Mouse (Mus musculus): ENCODE data around the gene Sirt2. TPM values are rescaled to one million over a fixed set of nuclear protein-coding genes. Genes with fewer than 3 reads are reported as not detected.
A peak's percentile ranks its signal among the peaks of the same experiment; 100 is the strongest.

The Sirt2 gene
- polyA plus RNA-seq, 1 experiment from 2014 or later: 77.0 TPM

DNA sequence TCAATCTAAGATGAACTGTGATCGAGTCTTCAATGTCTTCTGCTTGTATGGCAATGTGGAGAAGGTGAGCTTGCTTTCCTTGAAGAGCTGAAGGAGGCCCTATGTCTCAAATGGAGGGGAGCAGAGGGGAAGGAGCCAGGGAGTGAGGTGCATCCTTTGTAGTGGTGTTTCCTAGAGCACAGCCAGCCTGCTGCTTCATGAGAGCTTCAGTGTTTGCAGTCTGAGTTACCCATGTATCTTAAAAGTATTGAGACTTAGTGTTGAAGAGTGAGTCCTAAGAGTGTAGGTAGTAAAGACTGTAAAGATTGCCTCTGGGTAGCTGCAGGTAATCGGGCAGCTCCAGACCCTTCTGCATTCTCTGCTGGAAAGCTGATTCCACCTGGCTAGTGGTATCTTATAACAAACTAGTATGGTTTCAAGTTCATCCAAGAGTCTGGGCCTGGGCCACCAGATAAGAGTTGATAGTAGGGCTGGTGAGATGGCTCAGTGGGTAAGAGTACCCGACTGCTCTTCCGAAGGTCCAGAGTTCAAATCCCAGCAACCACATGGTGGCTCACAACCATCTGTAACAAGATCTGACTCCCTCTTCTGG lies 52.4 kb downstream of the Sirt2 start:
- Histone ChIP-seq H3K36me3 (ENCODE audit: control insufficient read depth, insufficient read depth, low read length) (peaks cover 64% of the 10 kb centered on the region), H3K4me2 (ENCODE audit: low read depth) (no peak overlapping the region), H3K27ac (ENCODE audit: low read depth, low read length) (no peak overlapping the region), H3K4me1 (ENCODE audit: control insufficient read depth, insufficient read depth, low read length) (peaks cover 26% of the 10 kb centered on the region), H3K9me3 (ENCODE audit: control insufficient read depth, low read length) (no peaks in the 10 kb centered on the region), H3K4me3 (ENCODE audit: low read depth, low read length) (no peak overlapping the region), H3K9ac (ENCODE audit: low read length) (no peak overlapping the region), H3K27me3 (ENCODE audit: control insufficient read depth, insufficient read depth, low read length) (no peaks in the 10 kb centered on the region)
- no peak for ATAC-seq (ENCODE audit: insufficient read depth, low FRiP score, low TSS enrichment)
- no peak for DNase-seq (ENCODE audit: low spot score)
- 91% methylated on average over 4 of the region's 4 CpGs for WGBS

DNA sequence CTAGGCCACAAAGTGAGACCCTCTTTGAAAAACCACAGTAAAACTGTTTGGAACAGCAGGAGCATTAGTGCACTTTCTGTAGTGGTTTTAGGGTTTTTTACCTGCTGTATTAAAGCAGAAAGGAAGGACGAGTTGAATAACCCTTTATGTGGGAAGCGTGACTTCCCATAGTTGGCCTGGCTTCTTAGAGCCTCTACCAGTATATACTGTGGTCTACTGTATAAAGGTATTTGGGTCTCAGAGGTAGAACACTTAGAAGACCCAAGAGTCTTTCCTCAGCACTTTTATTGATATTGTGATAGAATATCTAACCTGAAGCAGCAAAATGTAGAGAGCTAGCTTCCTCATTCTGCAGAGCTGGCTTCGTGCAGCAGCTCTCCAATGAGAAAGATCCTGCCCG lies 53.0 kb downstream of the Sirt2 start:
- ATAC-seq (ENCODE audit: insufficient read depth, low FRiP score, low TSS enrichment) (no peak), DNase-seq (ENCODE audit: low spot score) (no peak)
- Histone ChIP-seq H3K36me3 (ENCODE audit: control insufficient read depth, insufficient read depth, low read length) (peaks cover 61% of the 10 kb centered on the region), H3K4me2 (ENCODE audit: low read depth) (no peak overlapping the region), H3K27me3 (ENCODE audit: control insufficient read depth, insufficient read depth, low read length) (no peaks in the 10 kb centered on the region), H3K27ac (ENCODE audit: low read depth, low read length) (peak overlapping the region; percentile 75; the same call in 1 of the 2 replicates), H3K4me1 (ENCODE audit: control insufficient read depth, insufficient read depth, low read length) (peaks cover 26% of the 10 kb centered on the region), H3K9me3 (ENCODE audit: control insufficient read depth, low read length) (no peaks in the 10 kb centered on the region), H3K4me3 (ENCODE audit: low read depth, low read length) (no peak overlapping the region), H3K9ac (ENCODE audit: low read length) (no peak overlapping the region)
- 90% methylated on average over 4 of the region's 4 CpGs for WGBS

DNA sequence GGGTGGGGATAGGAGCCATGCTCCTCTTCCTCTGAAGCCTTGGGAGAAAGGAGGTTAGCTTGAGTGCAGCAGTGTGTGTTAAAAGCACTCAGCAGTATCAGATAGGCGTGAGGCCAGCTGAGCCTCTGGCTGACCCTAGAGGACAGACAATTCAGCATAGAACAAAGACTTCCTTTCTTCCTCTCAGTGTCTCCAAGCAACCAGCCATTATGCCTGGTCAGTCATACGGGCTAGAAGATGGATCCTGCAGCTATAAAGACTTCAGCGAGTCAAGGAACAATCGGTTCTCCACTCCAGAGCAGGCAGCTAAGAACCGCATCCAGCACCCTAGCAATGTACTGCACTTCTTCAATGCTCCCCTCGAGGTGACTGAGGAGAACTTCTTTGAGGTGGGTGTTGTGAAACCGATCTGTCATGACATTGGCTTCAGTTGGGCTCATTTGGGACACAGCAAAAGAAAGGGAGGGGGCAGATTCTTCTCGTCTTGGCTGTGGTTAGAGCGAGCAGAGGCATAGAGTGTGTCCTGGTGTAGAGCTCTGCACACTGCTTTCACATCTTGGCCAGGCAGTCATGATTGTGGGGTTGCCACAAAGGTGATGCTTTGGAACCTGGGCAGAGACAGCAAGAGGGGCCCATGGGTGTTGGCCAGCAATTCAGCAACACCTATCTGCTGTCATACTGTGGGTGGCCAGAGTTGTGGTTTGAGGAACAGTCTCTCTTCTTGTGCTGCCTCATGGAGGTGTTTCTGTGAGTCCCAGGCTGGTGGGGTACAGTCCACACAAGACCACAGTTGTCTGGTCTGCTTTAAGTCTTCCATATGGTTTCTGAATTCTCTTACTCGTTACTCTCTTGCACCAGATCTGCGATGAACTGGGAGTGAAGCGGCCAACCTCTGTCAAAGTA lies 54.1 kb downstream of the Sirt2 start:
- Histone ChIP-seq H3K9ac (ENCODE audit: low read length) (no peak overlapping the region), H3K4me2 (ENCODE audit: low read depth) (0 out of 2 replicates have a peak overlapping the region, but pooled peaks have one; percentile 14), H3K4me1 (ENCODE audit: control insufficient read depth, insufficient read depth, low read length) (peaks cover 26% of the 10 kb centered on the region), H3K27ac (ENCODE audit: low read depth, low read length) (peak overlapping the region; percentile 75), H3K27me3 (ENCODE audit: control insufficient read depth, insufficient read depth, low read length) (no peaks in the 10 kb centered on the region), H3K36me3 (ENCODE audit: control insufficient read depth, insufficient read depth, low read length) (peaks cover 51% of the 10 kb centered on the region), H3K9me3 (ENCODE audit: control insufficient read depth, low read length) (no peaks in the 10 kb centered on the region), H3K4me3 (ENCODE audit: low read depth, low read length) (0 out of 2 replicates have a peak overlapping the region, but pooled peaks have one; percentile 1)
- WGBS: 49% methylated on average over 12 of the region's 12 CpGs
- peak; percentile 35 for ATAC-seq (ENCODE audit: insufficient read depth, low FRiP score, low TSS enrichment)
- DNase-seq (ENCODE audit: low spot score): peak; percentile 63

DNA sequence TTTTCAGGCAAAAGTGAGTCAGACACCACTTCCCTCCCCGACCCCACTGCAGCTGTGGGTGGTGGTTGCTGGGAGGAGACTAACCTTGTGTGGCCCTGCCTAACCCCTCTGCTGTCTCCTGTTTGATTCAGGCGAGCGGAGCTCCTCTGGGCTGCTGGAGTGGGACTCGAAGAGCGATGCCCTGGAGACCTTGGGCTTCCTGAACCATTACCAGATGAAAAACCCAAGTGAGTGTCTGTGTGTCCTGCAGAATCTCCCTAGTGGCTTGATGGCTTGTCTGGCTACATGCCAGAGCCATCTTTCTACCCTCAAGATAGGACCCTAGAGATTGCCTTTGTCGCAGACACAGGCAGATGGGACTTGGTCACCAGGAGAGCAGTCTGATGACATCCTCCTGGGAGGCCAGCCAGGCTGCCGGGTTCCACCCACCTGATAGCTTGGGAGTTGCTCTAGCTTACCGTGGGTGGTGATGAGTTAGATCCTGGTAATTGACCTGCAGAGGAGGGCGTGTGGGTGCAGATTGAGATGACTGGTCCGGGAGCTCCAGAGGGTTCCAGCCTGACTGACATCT lies 54.8 kb downstream of the Sirt2 start:
- Histone ChIP-seq H3K9ac (ENCODE audit: low read length) (no peak overlapping the region), H3K4me2 (ENCODE audit: low read depth) (no peak overlapping the region), H3K9me3 (ENCODE audit: control insufficient read depth, low read length) (no peaks in the 10 kb centered on the region), H3K36me3 (ENCODE audit: control insufficient read depth, insufficient read depth, low read length) (peaks cover 43% of the 10 kb centered on the region), H3K27ac (ENCODE audit: low read depth, low read length) (peak overlapping the region; percentile 75), H3K27me3 (ENCODE audit: control insufficient read depth, insufficient read depth, low read length) (no peaks in the 10 kb centered on the region), H3K4me1 (ENCODE audit: control insufficient read depth, insufficient read depth, low read length) (peaks cover 25% of the 10 kb centered on the region), H3K4me3 (ENCODE audit: low read depth, low read length) (no peak overlapping the region)
- 68% methylated on average over 10 of the region's 10 CpGs for WGBS
- ATAC-seq (ENCODE audit: insufficient read depth, low FRiP score, low TSS enrichment) (no peak), DNase-seq (ENCODE audit: low spot score) (no peak)

DNA sequence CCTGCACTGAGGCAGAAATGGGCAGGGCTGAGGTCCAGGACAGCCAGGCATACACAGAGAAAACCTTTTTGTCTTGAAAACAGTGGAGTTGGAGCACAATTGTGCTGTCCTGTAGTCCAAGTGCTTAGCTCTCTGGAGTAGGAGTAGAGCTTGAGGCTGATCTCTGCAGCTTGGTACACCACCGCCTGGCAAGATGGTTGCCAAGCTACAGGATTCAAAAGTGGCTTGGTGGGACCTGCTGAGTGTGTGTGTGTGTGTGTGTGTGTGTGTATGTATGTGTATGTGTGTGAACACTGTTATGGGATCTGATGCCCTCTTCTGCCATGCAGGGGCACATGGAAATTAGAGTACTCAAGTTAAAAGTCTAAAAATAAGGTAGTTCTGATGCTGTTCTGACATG lies 56.0 kb downstream of the Sirt2 start:
- Histone ChIP-seq H3K27ac (ENCODE audit: low read depth, low read length) (0 out of 2 replicates have a peak overlapping the region, but pooled peaks have one; percentile 6), H3K4me1 (ENCODE audit: control insufficient read depth, insufficient read depth, low read length) (peaks cover 22% of the 10 kb centered on the region), H3K4me2 (ENCODE audit: low read depth) (no peak overlapping the region), H3K9ac (ENCODE audit: low read length) (no peak overlapping the region), H3K9me3 (ENCODE audit: control insufficient read depth, low read length) (no peaks in the 10 kb centered on the region), H3K27me3 (ENCODE audit: control insufficient read depth, insufficient read depth, low read length) (no peaks in the 10 kb centered on the region), H3K4me3 (ENCODE audit: low read depth, low read length) (no peak overlapping the region), H3K36me3 (ENCODE audit: control insufficient read depth, insufficient read depth, low read length) (peaks cover 36% of the 10 kb centered on the region)
- DNase-seq (ENCODE audit: low spot score): no peak
- ATAC-seq (ENCODE audit: insufficient read depth, low FRiP score, low TSS enrichment): no peak
- WGBS: 83% methylated on average over 1 of the region's 1 CpGs

DNA sequence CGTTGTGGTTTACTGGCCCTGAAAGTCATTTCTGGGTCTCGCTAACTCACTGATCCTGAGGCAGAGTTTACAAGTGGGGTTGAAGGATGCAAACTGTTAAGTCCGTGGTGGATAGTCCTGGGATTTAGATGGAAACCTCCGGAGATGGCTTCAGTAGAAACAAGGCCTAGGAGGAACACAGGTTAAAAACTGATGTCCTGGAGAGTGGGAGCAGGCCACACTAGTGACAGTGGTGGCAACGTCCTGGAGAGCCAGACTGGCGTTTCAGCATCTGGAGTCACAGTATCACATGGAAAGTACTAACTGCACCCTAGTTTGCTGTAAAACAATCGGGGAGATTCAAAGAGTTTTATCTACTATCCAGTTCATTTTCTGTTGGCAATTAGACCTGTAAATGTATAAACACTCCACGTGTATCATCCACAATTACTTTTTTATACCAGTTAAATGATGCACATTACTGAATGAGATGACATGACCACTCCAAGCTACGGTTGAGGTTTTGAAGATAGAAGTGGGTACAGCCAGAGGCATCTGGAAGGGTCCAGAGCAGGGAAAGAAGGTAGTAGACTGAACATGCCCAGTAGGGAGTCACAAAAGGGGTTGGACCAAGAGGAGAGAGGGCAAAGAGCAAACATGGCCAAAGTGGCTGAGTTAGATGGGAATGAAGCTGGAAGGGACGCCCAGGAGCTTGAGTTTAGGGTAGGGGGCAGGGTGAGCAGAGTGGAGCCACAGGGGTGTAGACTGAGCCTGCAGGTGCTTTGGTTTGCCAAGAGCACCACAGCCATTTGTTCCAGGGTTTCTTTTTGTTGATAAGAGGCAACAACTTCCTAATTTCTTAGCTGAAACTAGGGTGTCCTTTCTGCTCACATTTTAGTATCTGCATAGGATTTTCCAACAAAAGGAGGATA lies 56.7 kb downstream of the Sirt2 start:
- 0 out of 2 replicates have a peak overlapping the region, but pooled peaks have one; percentile 20 for H3K27ac ChIP-seq (ENCODE audit: low read depth, low read length)
- DNase-seq (ENCODE audit: low spot score) (no peak), ATAC-seq (ENCODE audit: insufficient read depth, low FRiP score, low TSS enrichment) (no peak)
- no peak overlapping the region for H3K4me3 ChIP-seq (ENCODE audit: low read depth, low read length)
- WGBS: 59% methylated on average over 10 of the region's 10 CpGs
- H3K36me3 ChIP-seq (ENCODE audit: control insufficient read depth, insufficient read depth, low read length): peaks cover 32% of the 10 kb centered on the region
- H3K4me1 ChIP-seq (ENCODE audit: control insufficient read depth, insufficient read depth, low read length): peaks cover 19% of the 10 kb centered on the region
- no peaks in the 10 kb centered on the region for H3K9me3 ChIP-seq (ENCODE audit: control insufficient read depth, low read length)
- H3K9ac ChIP-seq (ENCODE audit: low read length): no peak overlapping the region
- H3K27me3 ChIP-seq (ENCODE audit: control insufficient read depth, insufficient read depth, low read length): no peaks in the 10 kb centered on the region
- no peak overlapping the region for H3K4me2 ChIP-seq (ENCODE audit: low read depth)

DNA sequence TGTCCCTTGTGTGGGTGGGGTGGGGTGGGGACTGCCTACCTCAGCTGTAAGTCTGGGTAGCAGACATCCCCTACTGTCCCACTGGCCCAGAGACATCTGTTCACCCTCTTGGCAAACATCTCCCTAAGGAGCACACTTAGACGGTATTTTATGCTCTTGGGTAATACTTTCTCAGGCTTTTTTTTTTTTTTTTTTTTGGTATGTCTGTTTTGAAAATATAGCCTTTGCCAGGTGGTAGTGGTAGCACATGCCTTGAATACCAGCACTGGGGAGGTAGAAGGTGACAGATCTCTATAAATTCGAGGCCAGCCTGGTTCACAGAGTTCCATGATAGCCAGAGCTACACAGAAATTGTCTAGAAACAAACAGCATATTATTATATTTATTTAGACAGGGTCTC lies 57.4 kb downstream of the Sirt2 start:
- H3K4me1 ChIP-seq (ENCODE audit: control insufficient read depth, insufficient read depth, low read length): peaks cover 17% of the 10 kb centered on the region

More for the DNA sequence above, 57.4 kb downstream of the Sirt2 start:
- Histone ChIP-seq H3K9ac (ENCODE audit: low read length) (no peak overlapping the region), H3K27me3 (ENCODE audit: control insufficient read depth, insufficient read depth, low read length) (no peaks in the 10 kb centered on the region), H3K27ac (ENCODE audit: low read depth, low read length) (no peak overlapping the region), H3K9me3 (ENCODE audit: control insufficient read depth, low read length) (no peaks in the 10 kb centered on the region), H3K4me2 (ENCODE audit: low read depth) (no peak overlapping the region), H3K36me3 (ENCODE audit: control insufficient read depth, insufficient read depth, low read length) (peaks cover 27% of the 10 kb centered on the region), H3K4me3 (ENCODE audit: low read depth, low read length) (no peak overlapping the region)
- DNase-seq (ENCODE audit: low spot score) (no peak), ATAC-seq (ENCODE audit: insufficient read depth, low FRiP score, low TSS enrichment) (no peak)
- 65% methylated on average over 2 of the region's 2 CpGs for WGBS
